Mouse (Mus musculus): ENCODE data around the gene Chac1. TPM values are rescaled to one million over a fixed set of nuclear protein-coding genes. Genes with fewer than 3 reads are reported as not detected.

The Chac1 gene
- 2.1 and 2.4 TPM in 2 replicates for polyA plus RNA-seq (2015; fragmentation: Nextera tagmentation; extraction: Ambion mirVana)

DNA sequence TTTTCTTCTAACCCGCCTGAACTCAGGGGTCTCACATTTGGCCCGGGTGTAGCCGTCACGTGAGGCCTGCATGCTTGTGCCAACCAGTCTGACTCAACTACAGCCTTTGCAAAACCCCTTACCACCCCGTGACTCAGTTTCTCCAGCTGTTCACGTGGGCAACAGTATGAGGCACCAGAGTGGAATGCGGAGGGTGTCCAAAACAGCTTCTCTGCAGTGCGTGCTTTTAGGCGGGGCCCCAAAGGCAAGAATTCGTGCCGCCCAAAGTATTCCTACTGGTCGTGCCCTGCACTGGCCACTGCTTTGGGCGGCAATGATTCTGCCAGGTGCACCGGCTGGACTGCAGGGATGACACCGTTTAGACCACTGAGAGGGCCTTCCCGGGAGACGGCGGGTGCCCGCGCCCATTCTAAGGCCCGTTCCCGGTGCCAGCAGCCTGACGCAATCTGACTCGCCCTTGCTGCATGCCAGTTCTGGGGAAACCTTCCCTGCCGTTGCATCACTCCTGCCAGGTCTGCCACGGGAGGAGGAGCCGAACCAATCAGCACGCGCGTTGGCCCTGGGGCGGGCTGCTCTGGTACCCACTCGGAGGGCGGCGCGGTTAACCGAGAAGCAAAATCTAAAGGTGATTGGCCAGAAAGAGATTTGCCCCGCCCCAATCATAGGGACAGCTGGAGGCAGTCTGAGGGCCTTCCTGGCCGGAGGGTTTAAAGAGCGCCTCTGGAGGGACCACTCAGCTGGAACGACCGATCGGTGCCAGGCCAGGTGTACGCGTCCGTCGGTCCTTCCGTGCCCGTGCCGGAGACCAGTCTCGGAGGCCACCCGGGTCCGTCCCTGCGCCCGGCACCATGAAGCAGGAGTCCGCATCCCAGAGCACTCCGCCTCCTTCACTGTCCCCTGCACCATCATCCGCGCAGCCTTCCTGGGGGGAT lies at the start of gene Chac1:
Gene Chac1 (plus strand): TSS at position 675 of the 932 bp plus-strand sequence.
- peak; percentile 89 for ATAC-seq (ENCODE audit: insufficient number of reproducible peaks, low FRiP score, low TSS enrichment, low read depth)
- 0 out of 2 replicates have a peak within 1 kb of the TSS, but pooled peaks have one; percentile 15 for H3K9ac ChIP-seq
- no peaks in the 10 kb centered on the region for H3K9me3 ChIP-seq (replicated peaks)
- 5% methylated on average over 58 of the region's 58 CpGs for WGBS
- peaks cover 9% of the 10 kb centered on the region; the same call in 1 of the 2 replicates for H3K4me1 ChIP-seq
- peak within 1 kb of the TSS; percentile 53 for H3K4me3 ChIP-seq (replicated peaks)
- peaks cover 8% of the 10 kb centered on the region; the same call in 1 of the 2 replicates for H3K27me3 ChIP-seq
- peak within 1 kb of the TSS; percentile 82 for H3K4me2 ChIP-seq (replicated peaks)
- H3K27ac ChIP-seq (replicated peaks) = no peak within 1 kb of the TSS
- H3K36me3 ChIP-seq = no peaks in the 10 kb centered on the region

DNA sequence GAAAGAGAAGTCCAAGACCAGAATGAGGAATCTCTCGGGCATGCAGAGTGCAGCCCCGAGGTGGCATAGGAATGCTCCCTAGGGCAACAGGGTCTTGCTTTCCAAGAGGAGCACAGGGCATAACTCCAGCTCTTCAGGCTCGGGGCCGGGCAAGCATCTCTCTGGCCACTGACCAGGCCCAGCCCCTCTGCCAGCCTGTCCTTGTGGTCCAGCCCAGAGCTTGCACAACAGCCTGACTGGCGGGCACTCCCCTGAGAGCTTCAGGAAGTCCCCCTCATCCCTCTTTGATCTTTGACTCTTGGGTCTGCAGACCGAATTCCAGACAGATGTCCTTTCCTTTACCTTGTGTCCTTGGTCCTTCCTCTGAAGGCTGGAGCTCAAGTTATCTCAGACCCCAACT lies 48.2 kb upstream of the Chac1 start:
- H3K4me1 ChIP-seq = peaks cover 29% of the 10 kb centered on the region
- H3K27ac ChIP-seq (replicated peaks) = no peak overlapping the region
- no peak for ATAC-seq (ENCODE audit: insufficient number of reproducible peaks, low FRiP score, low TSS enrichment, low read depth)
- no peaks in the 10 kb centered on the region for H3K9me3 ChIP-seq (replicated peaks)
- peaks cover 15% of the 10 kb centered on the region for H3K36me3 ChIP-seq
- H3K4me3 ChIP-seq (replicated peaks) = no peak overlapping the region
- 62% methylated on average over 6 of the region's 6 CpGs for WGBS
- H3K4me2 ChIP-seq (replicated peaks) = no peak overlapping the region
- H3K27me3 ChIP-seq = no peaks in the 10 kb centered on the region
- H3K9ac ChIP-seq = no peak overlapping the region

DNA sequence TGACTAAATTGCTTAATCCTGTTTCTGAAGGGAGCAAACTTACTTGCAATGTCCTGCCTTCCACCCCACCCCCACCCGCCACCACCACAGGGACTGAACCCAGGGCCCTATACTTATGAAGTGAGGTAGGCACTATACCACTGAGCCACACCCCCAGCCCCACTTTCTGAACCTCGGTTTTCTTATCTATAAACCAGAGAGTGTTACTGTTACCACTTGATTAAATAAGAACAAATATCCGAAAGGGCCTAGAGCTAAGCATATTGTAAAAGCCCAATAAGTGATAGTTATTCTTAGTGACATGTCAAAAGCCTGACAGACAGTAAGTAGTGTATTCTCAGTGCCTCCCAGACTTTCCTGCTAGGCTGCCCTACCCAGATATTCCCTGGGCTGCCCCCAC lies 46.6 kb upstream of the Chac1 start:
- Histone ChIP-seq H3K4me3 (replicated peaks) (no peak overlapping the region), H3K36me3 (peaks cover 4% of the 10 kb centered on the region; the same call in 1 of the 2 replicates), H3K27ac (replicated peaks) (no peak overlapping the region), H3K9ac (no peak overlapping the region), H3K27me3 (no peaks in the 10 kb centered on the region), H3K4me2 (replicated peaks) (no peak overlapping the region), H3K9me3 (replicated peaks) (no peaks in the 10 kb centered on the region), H3K4me1 (peaks cover 27% of the 10 kb centered on the region)
- 54% methylated on average over 3 of the region's 3 CpGs for WGBS
- no peak for ATAC-seq (ENCODE audit: insufficient number of reproducible peaks, low FRiP score, low TSS enrichment, low read depth)

- WGBS = 27% methylated on average over 3 of the region's 3 CpGs
- Histone ChIP-seq H3K9ac (no peak overlapping the region), H3K4me2 (replicated peaks) (no peak overlapping the region), H3K36me3 (no peaks in the 10 kb centered on the region), H3K27ac (replicated peaks) (no peak overlapping the region), H3K9me3 (replicated peaks) (no peaks in the 10 kb centered on the region), H3K4me3 (replicated peaks) (no peak overlapping the region), H3K4me1 (peaks cover 23% of the 10 kb centered on the region), H3K27me3 (no peaks in the 10 kb centered on the region)
- ATAC-seq (ENCODE audit: insufficient number of reproducible peaks, low FRiP score, low TSS enrichment, low read depth) = peak; percentile 24; the same call in 1 of the 2 replicates
Observed at GRCm38 (mm10) chr2:119304798-119305208, 46.2 kb upstream of the Chac1 start.

GRCm38 (mm10) chr2:119311544-119311943 lies 39.5 kb upstream of the Chac1 start:
- no peak overlapping the region for H3K4me2 ChIP-seq (replicated peaks)
- no peak overlapping the region for H3K4me3 ChIP-seq (replicated peaks)
- no peak overlapping the region for H3K27ac ChIP-seq (replicated peaks)
- H3K9ac ChIP-seq = no peak overlapping the region
- H3K36me3 ChIP-seq = no peaks in the 10 kb centered on the region
- WGBS = 37% methylated on average over 12 of the region's 12 CpGs
- 0 out of 2 replicates have a peak, but pooled peaks cover 2% of the 10 kb centered on the region for H3K27me3 ChIP-seq
- H3K9me3 ChIP-seq (replicated peaks) = no peaks in the 10 kb centered on the region
- no peaks in the 10 kb centered on the region for H3K4me1 ChIP-seq
- no peak for ATAC-seq (ENCODE audit: insufficient number of reproducible peaks, low FRiP score, low TSS enrichment, low read depth)

GRCm38 (mm10) chr2:119312380-119312958 lies 38.6 kb upstream of the Chac1 start:
- Histone ChIP-seq H3K27ac (replicated peaks) (no peak overlapping the region), H3K36me3 (no peaks in the 10 kb centered on the region), H3K27me3 (0 out of 2 replicates have a peak, but pooled peaks cover 2% of the 10 kb centered on the region), H3K4me3 (replicated peaks) (no peak overlapping the region), H3K9ac (no peak overlapping the region), H3K9me3 (replicated peaks) (no peaks in the 10 kb centered on the region), H3K4me2 (replicated peaks) (no peak overlapping the region), H3K4me1 (no peaks in the 10 kb centered on the region)
- no peak for ATAC-seq (ENCODE audit: insufficient number of reproducible peaks, low FRiP score, low TSS enrichment, low read depth)
- 31% methylated on average over 2 of the region's 2 CpGs for WGBS

- no peak for ATAC-seq (ENCODE audit: insufficient number of reproducible peaks, low FRiP score, low TSS enrichment, low read depth)
- 17% methylated on average over 10 of the region's 10 CpGs for WGBS
- H3K27me3 ChIP-seq = 0 out of 2 replicates have a peak, but pooled peaks cover 2% of the 10 kb centered on the region
- no peaks in the 10 kb centered on the region for H3K36me3 ChIP-seq
- no peak overlapping the region for H3K4me2 ChIP-seq (replicated peaks)
- H3K4me3 ChIP-seq (replicated peaks) = no peak overlapping the region
- no peaks in the 10 kb centered on the region for H3K9me3 ChIP-seq (replicated peaks)
- no peak overlapping the region for H3K9ac ChIP-seq
- no peaks in the 10 kb centered on the region for H3K4me1 ChIP-seq
- H3K27ac ChIP-seq (replicated peaks) = no peak overlapping the region
Observed at GRCm38 (mm10) chr2:119313780-119314479, 37.1 kb upstream of the Chac1 start.

DNA sequence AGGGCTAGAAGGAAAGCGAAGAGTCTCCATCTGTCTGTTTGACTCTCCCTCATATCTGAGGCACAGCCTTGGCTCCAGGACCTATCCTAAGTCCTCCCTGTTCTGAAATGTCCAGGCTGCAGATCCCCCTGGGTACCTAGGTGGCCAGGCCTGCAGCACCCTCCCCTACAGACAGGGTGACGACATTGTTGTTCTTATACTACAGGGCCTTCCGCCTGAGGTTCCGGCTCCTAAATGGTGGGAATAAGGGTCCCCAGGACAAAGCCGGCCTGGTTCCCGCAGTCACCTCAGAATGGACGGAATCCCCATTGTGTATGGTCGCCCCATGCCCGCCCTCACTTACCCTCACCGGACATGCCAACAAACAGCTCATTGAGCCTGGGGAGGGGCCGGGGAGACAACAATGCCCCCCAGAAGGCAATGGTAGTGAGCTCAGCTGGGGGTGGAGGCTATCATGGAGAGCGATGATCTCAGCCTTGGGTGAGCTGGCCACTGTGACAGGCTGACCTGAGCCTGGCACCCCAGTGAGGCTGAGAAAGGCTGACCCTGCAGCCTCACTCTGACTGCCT lies 36.2 kb upstream of the Chac1 start:
- 62% methylated on average over 12 of the region's 12 CpGs for WGBS
- no peak for ATAC-seq (ENCODE audit: insufficient number of reproducible peaks, low FRiP score, low TSS enrichment, low read depth)
- Histone ChIP-seq H3K27ac (replicated peaks) (no peak overlapping the region), H3K36me3 (no peaks in the 10 kb centered on the region), H3K27me3 (0 out of 2 replicates have a peak, but pooled peaks cover 2% of the 10 kb centered on the region), H3K9ac (no peak overlapping the region), H3K9me3 (replicated peaks) (no peaks in the 10 kb centered on the region), H3K4me3 (replicated peaks) (no peak overlapping the region), H3K4me2 (replicated peaks) (no peak overlapping the region), H3K4me1 (no peaks in the 10 kb centered on the region)

- no peak for ATAC-seq (ENCODE audit: insufficient number of reproducible peaks, low FRiP score, low TSS enrichment, low read depth)
- Histone ChIP-seq H3K9ac (no peak overlapping the region), H3K4me1 (peaks cover 20% of the 10 kb centered on the region), H3K4me3 (replicated peaks) (no peak overlapping the region), H3K27ac (replicated peaks) (no peak overlapping the region), H3K9me3 (replicated peaks) (no peaks in the 10 kb centered on the region), H3K4me2 (replicated peaks) (no peak overlapping the region), H3K27me3 (peaks cover 34% of the 10 kb centered on the region), H3K36me3 (no peaks in the 10 kb centered on the region)
- 71% methylated on average over 3 of the region's 3 CpGs for WGBS
Observed at GRCm38 (mm10) chr2:119318043-119318710, 32.9 kb upstream of the Chac1 start.

- Histone ChIP-seq H3K9ac (no peak overlapping the region), H3K4me3 (replicated peaks) (no peak overlapping the region), H3K4me2 (replicated peaks) (no peak overlapping the region), H3K27ac (replicated peaks) (no peak overlapping the region), H3K9me3 (replicated peaks) (no peaks in the 10 kb centered on the region), H3K36me3 (no peaks in the 10 kb centered on the region), H3K4me1 (peaks cover 41% of the 10 kb centered on the region), H3K27me3 (peaks cover 55% of the 10 kb centered on the region)
- ATAC-seq (ENCODE audit: insufficient number of reproducible peaks, low FRiP score, low TSS enrichment, low read depth) = no peak
- 66% methylated on average over 8 of the region's 8 CpGs for WGBS
Observed at GRCm38 (mm10) chr2:119320571-119320970, 30.5 kb upstream of the Chac1 start.

Data from embryonic facial prominence, embryonic 15.5 days (tissue).